Mouse (Mus musculus): ENCODE data around the gene Asap3.

DNA sequence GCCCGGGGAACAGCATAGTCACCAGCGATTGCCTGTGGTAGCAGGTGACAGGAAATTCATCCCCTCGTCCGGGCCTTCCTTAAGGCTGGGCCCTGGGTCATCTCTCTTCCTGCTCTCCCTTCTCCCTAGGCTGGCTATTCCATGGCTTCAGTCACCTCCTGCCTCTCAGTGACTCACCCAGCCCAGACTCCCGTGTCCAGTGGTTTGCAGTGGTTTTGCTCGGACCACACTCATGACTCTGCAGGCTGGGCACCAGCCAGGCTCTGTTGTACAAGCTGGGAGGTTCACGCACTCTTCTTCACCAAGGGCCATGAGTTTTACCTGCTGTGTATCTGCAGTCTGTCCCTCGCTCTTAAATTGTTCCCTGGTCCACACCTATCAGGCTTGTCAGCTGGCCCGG lies 4.8 kb downstream of the Asap3 start:
- TF ChIP-seq CTCF (IDR thresholded peaks at IDR 0.05) (no peak), POLR2A (IDR thresholded peaks at IDR 0.05; ENCODE audit: insufficient read depth, low read depth, low read length) (no peak), EP300 (IDR thresholded peaks at IDR 0.05; ENCODE audit: insufficient read depth, low read depth, low read length) (no peak)

Measured in heart, adult 2 months (tissue).